Mouse (Mus musculus): Measurements from ENCODE around the gene Mettl7b. TPM values are rescaled to one million over a fixed set of nuclear protein-coding genes. Genes with fewer than 3 reads are reported as not detected.

Mettl7b gene
- polyA plus RNA-seq, 2 experiments = 0.21 to 0.24 TPM

GRCm38 (mm10) chr10:128922822-128923012 is 38.1 kb downstream of the Mettl7b start, which contains the start of gene Rdh5:
Gene Rdh5 (minus strand): TSS chr10:128922888.
- DNase-seq (ENCODE audit: low spot score) (no peak), ATAC-seq (ENCODE audit: low FRiP score, low read depth) (no peak)
- Histone ChIP-seq H3K9me3 (ENCODE audit: control insufficient read depth, low read length) (no peaks in the 10 kb centered on the region), H3K4me3 (replicated peaks; ENCODE audit: low read length) (peak within 1 kb of the TSS; percentile 71), H3K36me3 (ENCODE audit: control insufficient read depth, insufficient read depth, low read length) (peaks cover 11% of the 10 kb centered on the region), H3K27me3 (ENCODE audit: control insufficient read depth, insufficient read depth, low read length) (no peaks in the 10 kb centered on the region), H3K4me2 (replicated peaks; ENCODE audit: low read depth, low read length, severe bottlenecking) (peak within 1 kb of the TSS; percentile 46), H3K9ac (ENCODE audit: low read depth, low read length, severe bottlenecking) (peak within 1 kb of the TSS; percentile 64), H3K27ac (replicated peaks; ENCODE audit: low read depth, low read length) (peak within 1 kb of the TSS; percentile 80), H3K4me1 (ENCODE audit: control insufficient read depth, insufficient read depth, low read length) (peaks cover 22% of the 10 kb centered on the region)
- no peak for TF ChIP-seq POLR2A (IDR thresholded peaks at IDR 0.05; ENCODE audit: borderline replicate concordance, extremely low read depth, insufficient read depth, insufficient read length)
- WGBS = 18% methylated on average over 1 of the region's 1 CpGs

GRCm38 (mm10) chr10:128921883-128922821 is 38.6 kb downstream of the Mettl7b start:
- DNase-seq (ENCODE audit: low spot score) (peak; percentile 18), ATAC-seq (ENCODE audit: low FRiP score, low read depth) (no peak)
- Histone ChIP-seq H3K4me1 (ENCODE audit: control insufficient read depth, insufficient read depth, low read length) (peaks cover 22% of the 10 kb centered on the region), H3K36me3 (ENCODE audit: control insufficient read depth, insufficient read depth, low read length) (peaks cover 17% of the 10 kb centered on the region), H3K9ac (ENCODE audit: low read depth, low read length, severe bottlenecking) (peak overlapping the region; percentile 64), H3K4me3 (replicated peaks; ENCODE audit: low read length) (peak overlapping the region; percentile 71), H3K9me3 (ENCODE audit: control insufficient read depth, low read length) (no peaks in the 10 kb centered on the region), H3K27ac (replicated peaks; ENCODE audit: low read depth, low read length) (no peak overlapping the region), H3K27me3 (ENCODE audit: control insufficient read depth, insufficient read depth, low read length) (no peaks in the 10 kb centered on the region), H3K4me2 (replicated peaks; ENCODE audit: low read depth, low read length, severe bottlenecking) (peak overlapping the region; percentile 46)
- WGBS = 70% methylated on average over 16 of the region's 16 CpGs
- TF ChIP-seq POLR2A (IDR thresholded peaks at IDR 0.05; ENCODE audit: borderline replicate concordance, extremely low read depth, insufficient read depth, insufficient read length) = no peak

GRCm38 (mm10) chr10:128921251-128921650 is 39.5 kb downstream of the Mettl7b start:
- Histone ChIP-seq H3K27ac (replicated peaks; ENCODE audit: low read depth, low read length) (no peak overlapping the region), H3K9me3 (ENCODE audit: control insufficient read depth, low read length) (no peaks in the 10 kb centered on the region), H3K27me3 (ENCODE audit: control insufficient read depth, insufficient read depth, low read length) (no peaks in the 10 kb centered on the region), H3K36me3 (ENCODE audit: control insufficient read depth, insufficient read depth, low read length) (peaks cover 25% of the 10 kb centered on the region), H3K4me1 (ENCODE audit: control insufficient read depth, insufficient read depth, low read length) (peaks cover 22% of the 10 kb centered on the region), H3K9ac (ENCODE audit: low read depth, low read length, severe bottlenecking) (no peak overlapping the region), H3K4me3 (replicated peaks; ENCODE audit: low read length) (no peak overlapping the region), H3K4me2 (replicated peaks; ENCODE audit: low read depth, low read length, severe bottlenecking) (no peak overlapping the region)
- DNase-seq (ENCODE audit: low spot score) (no peak), ATAC-seq (ENCODE audit: low FRiP score, low read depth) (no peak)
- TF ChIP-seq POLR2A (IDR thresholded peaks at IDR 0.05; ENCODE audit: borderline replicate concordance, extremely low read depth, insufficient read depth, insufficient read length) = no peak
- WGBS = 77% methylated on average over 1 of the region's 1 CpGs

DNA sequence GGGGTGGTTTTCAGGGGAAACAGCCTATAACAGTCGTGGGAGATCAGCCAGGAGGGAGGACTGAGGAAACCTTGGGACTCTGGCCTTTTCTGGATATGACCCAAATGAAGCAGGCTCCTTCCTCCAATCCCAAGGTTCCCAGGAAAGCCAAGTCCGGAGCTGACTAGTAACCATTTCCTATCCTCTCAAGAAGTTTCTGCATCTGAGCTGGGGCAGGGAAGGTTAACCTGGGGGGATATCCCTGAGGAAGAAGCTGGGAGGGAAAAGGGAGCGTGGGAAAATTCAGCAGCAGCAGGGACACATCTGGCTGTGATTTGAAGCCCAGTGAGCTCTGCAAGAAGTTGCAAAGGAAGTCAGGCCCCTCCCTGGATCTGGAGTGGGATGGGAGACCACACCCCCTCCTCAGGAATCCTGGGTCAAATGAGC is 40.0 kb downstream of the Mettl7b start:
- Histone ChIP-seq H3K36me3 (ENCODE audit: control insufficient read depth, insufficient read depth, low read length) (peaks cover 29% of the 10 kb centered on the region), H3K4me3 (replicated peaks; ENCODE audit: low read length) (no peak overlapping the region), H3K27ac (replicated peaks; ENCODE audit: low read depth, low read length) (0 out of 2 replicates have a peak overlapping the region, but pooled peaks have one; percentile 13), H3K4me1 (ENCODE audit: control insufficient read depth, insufficient read depth, low read length) (peaks cover 22% of the 10 kb centered on the region), H3K9me3 (ENCODE audit: control insufficient read depth, low read length) (no peaks in the 10 kb centered on the region), H3K9ac (ENCODE audit: low read depth, low read length, severe bottlenecking) (no peak overlapping the region), H3K27me3 (ENCODE audit: control insufficient read depth, insufficient read depth, low read length) (no peaks in the 10 kb centered on the region), H3K4me2 (replicated peaks; ENCODE audit: low read depth, low read length, severe bottlenecking) (no peak overlapping the region)
- 26% methylated on average over 3 of the region's 3 CpGs for WGBS
- DNase-seq (ENCODE audit: low spot score) = peak; percentile 58
- ATAC-seq (ENCODE audit: low FRiP score, low read depth) = no peak; the same call in 1 of the 2 replicates
- no peak for TF ChIP-seq POLR2A (IDR thresholded peaks at IDR 0.05; ENCODE audit: borderline replicate concordance, extremely low read depth, insufficient read depth, insufficient read length)

GRCm38 (mm10) chr10:128919966-128920365 is 40.8 kb downstream of the Mettl7b start:
- Histone ChIP-seq H3K4me2 (replicated peaks; ENCODE audit: low read depth, low read length, severe bottlenecking) (no peak overlapping the region), H3K36me3 (ENCODE audit: control insufficient read depth, insufficient read depth, low read length) (peaks cover 35% of the 10 kb centered on the region), H3K4me1 (ENCODE audit: control insufficient read depth, insufficient read depth, low read length) (peaks cover 22% of the 10 kb centered on the region), H3K27ac (replicated peaks; ENCODE audit: low read depth, low read length) (no peak overlapping the region), H3K9ac (ENCODE audit: low read depth, low read length, severe bottlenecking) (no peak overlapping the region), H3K4me3 (replicated peaks; ENCODE audit: low read length) (no peak overlapping the region), H3K27me3 (ENCODE audit: control insufficient read depth, insufficient read depth, low read length) (no peaks in the 10 kb centered on the region), H3K9me3 (ENCODE audit: control insufficient read depth, low read length) (no peaks in the 10 kb centered on the region)
- no peak for DNase-seq (ENCODE audit: low spot score)
- WGBS = 76% methylated on average over 7 of the region's 7 CpGs
- TF ChIP-seq POLR2A (IDR thresholded peaks at IDR 0.05; ENCODE audit: borderline replicate concordance, extremely low read depth, insufficient read depth, insufficient read length) = no peak
- no peak for ATAC-seq (ENCODE audit: low FRiP score, low read depth)
